Mouse (Mus musculus) heart, postnatal 0 days (tissue): Measurements from ENCODE around the gene Degs2.

Experiments used
- CTCF ChIP-seq: IDR thresholded peaks from 2 replicates; pipeline ENCODE4 v1.5.1; 2016; ENCODE audit warnings: antibody characterized with exemption, control low read depth, low read depth
- EP300 ChIP-seq: IDR thresholded peaks from 2 replicates; pipeline ENCODE4 v1.6.1; 2016; ENCODE audit warnings: antibody characterized with exemption, low read depth

- no peak for TF ChIP-seq CTCF
- no peak for TF ChIP-seq EP300
Measured at GRCm38 (mm10) chr12:108722464-108722863, 20.3 kb upstream of the Degs2 start.
